Mouse (Mus musculus) forebrain, postnatal 0 days (tissue): ENCODE data around the gene Milr1. TPM values are rescaled to one million over a fixed set of nuclear protein-coding genes. Genes with fewer than 3 reads are reported as not detected.

ENCODE experiments used
- ATAC-seq: fragments of 200-750 bp; cut with Nextera tagmentation; 2 replicates; pipeline ENCODE4 v1.8.0; 2017; ENCODE audit warnings: mild to moderate bottlenecking, moderate library complexity
- DNase-seq: peaks from one replicate; pipeline ENCODE4 v3.0.0-alpha.2; 2015
- H3K27ac ChIP-seq: fragments of 300-500 bp; sonication (generic); 2 replicates; pipeline ENCODE4 v1.5.1; 2014; ENCODE audit warnings: low read depth, mild to moderate bottlenecking, antibody characterized with exemption, low read length, moderate library complexity, mixed read lengths
- H3K27me3 ChIP-seq: fragments of 300-500 bp; sonication (generic); 2 replicates; pipeline ENCODE4 v1.6.1; 2014; ENCODE audit warnings: mild to moderate bottlenecking, low read length, mixed read lengths; ENCODE audit not compliant: insufficient read depth
- H3K36me3 ChIP-seq: fragments of 300-500 bp; sonication (generic); 2 replicates; pipeline ENCODE4 v1.6.1; 2014; ENCODE audit warnings: mild to moderate bottlenecking, moderate library complexity; ENCODE audit not compliant: insufficient read depth
- H3K4me1 ChIP-seq: fragments of 300-500 bp; sonication (generic); 2 replicates; pipeline ENCODE4 v1.6.1; 2014; ENCODE audit warnings: antibody characterized with exemption; ENCODE audit not compliant: insufficient read depth
- H3K4me2 ChIP-seq: fragments of 300-500 bp; sonication (generic); 2 replicates; pipeline ENCODE4 v1.6.1; 2014; ENCODE audit warnings: low read depth, mild to moderate bottlenecking, moderate library complexity
- H3K4me3 ChIP-seq: fragments of 300-500 bp; sonication (generic); 2 replicates; pipeline ENCODE4 v1.5.1; 2014; ENCODE audit warnings: low read depth, low read length, mixed read lengths
- H3K9ac ChIP-seq: fragments of 300-500 bp; sonication (generic); 2 replicates; pipeline ENCODE4 v1.6.1; 2014; ENCODE audit warnings: mild to moderate bottlenecking
- H3K9me3 ChIP-seq: fragments of 300-500 bp; sonication (generic); 2 replicates; pipeline ENCODE4 v1.6.1; 2016; ENCODE audit warnings: low read length
- CTCF ChIP-seq: sonication (generic); IDR thresholded peaks from 2 replicates; pipeline ENCODE4 v1.5.1; 2016; ENCODE audit warnings: antibody characterized with exemption, control low read depth, low read depth
- whole genome bisulfite sequencing: fragments of 180-500 bp; shearing (Covaris S2); extraction: QIAGEN DNeasy Blood & Tissue Kit; methylation state at CpG from one replicate; pipeline ENCODE4 v1.1.7; 2014; 5-methylcytosine and 5-hydroxymethylcytosine counted together
- polyA plus RNA-seq: library from polyadenylated mRNA; unstranded; fragments of >200 nt; fragmentation: Nextera tagmentation; extraction: Ambion mirVana; gene quantifications from 2 replicates; pipeline ENCODE4 v1.2.1, GENCODE M21; 2015
- total RNA-seq: library from RNA; depleted of rRNA; stranded (reverse); fragments of >200 nt; gene quantifications from 2 replicates; pipeline ENCODE4 v1.2.3, GENCODE M21; 2014

Milr1 gene
- total and polyA plus RNA-seq, 2 experiments from 2014 or later = 1.0 TPM; not detected in 1

- Histone ChIP-seq H3K4me1 (0 out of 2 replicates have a peak, but pooled peaks cover 2% of the 10 kb centered on the region), H3K27ac (no peak overlapping the region), H3K4me2 (no peak overlapping the region), H3K9me3 (no peaks in the 10 kb centered on the region), H3K9ac (no peak overlapping the region), H3K36me3 (peaks cover 47% of the 10 kb centered on the region), H3K27me3 (no peaks in the 10 kb centered on the region), H3K4me3 (no peak overlapping the region)
- ATAC-seq (no peak), DNase-seq (no peak)
- no peak for TF ChIP-seq CTCF
- 95% methylated on average over 4 of the region's 4 CpGs for WGBS
Observed at GRCm38 (mm10) chr11:106776960-106777359, 25.9 kb downstream of the Milr1 start.

- Histone ChIP-seq H3K9me3 (no peaks in the 10 kb centered on the region), H3K4me1 (0 out of 2 replicates have a peak, but pooled peaks cover 2% of the 10 kb centered on the region), H3K36me3 (peaks cover 47% of the 10 kb centered on the region), H3K4me2 (no peak overlapping the region), H3K9ac (no peak overlapping the region), H3K27ac (no peak overlapping the region), H3K27me3 (no peaks in the 10 kb centered on the region), H3K4me3 (no peak overlapping the region)
- TF ChIP-seq CTCF = no peak
- ATAC-seq = no peak
- WGBS = 91% methylated on average over 3 of the region's 3 CpGs
- DNase-seq = no peak
Observed at GRCm38 (mm10) chr11:106777395-106777794, 26.4 kb downstream of the Milr1 start.

DNA sequence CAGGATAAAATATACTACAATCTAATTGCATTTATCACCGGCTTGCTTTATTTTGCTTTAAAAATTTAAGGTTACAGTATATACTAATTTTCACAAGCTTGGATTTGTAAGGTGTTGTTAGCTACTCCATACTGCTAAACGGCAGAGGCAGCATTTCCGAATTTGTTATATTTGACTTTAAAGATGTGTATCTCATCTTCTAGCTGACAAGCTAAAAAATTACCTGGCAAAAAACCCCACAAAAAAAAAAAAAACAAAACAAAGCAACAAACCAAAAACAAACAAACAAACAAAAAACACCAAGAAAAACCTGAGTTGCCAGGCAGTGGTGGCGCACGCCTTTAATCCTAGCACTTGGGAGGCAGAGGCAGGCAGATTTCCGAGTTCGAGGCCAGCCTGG is 27.1 kb downstream of the Milr1 start:
- peaks cover 48% of the 10 kb centered on the region for H3K36me3 ChIP-seq
- DNase-seq (no peak), ATAC-seq (no peak)
- H3K4me2 ChIP-seq = no peak overlapping the region; the same call in 1 of the 2 replicates
- TF ChIP-seq CTCF = no peak
- no peaks in the 10 kb centered on the region for H3K27me3 ChIP-seq
- H3K27ac ChIP-seq = no peak overlapping the region
- 91% methylated on average over 7 of the region's 7 CpGs for WGBS
- H3K9me3 ChIP-seq = no peaks in the 10 kb centered on the region
- H3K4me3 ChIP-seq = no peak overlapping the region
- H3K9ac ChIP-seq = no peak overlapping the region
- 0 out of 2 replicates have a peak, but pooled peaks cover 2% of the 10 kb centered on the region for H3K4me1 ChIP-seq

- no peak for TF ChIP-seq CTCF
- Histone ChIP-seq H3K9me3 (no peaks in the 10 kb centered on the region), H3K27ac (peak overlapping the region; percentile 88), H3K4me1 (0 out of 2 replicates have a peak, but pooled peaks cover 2% of the 10 kb centered on the region), H3K4me2 (peak overlapping the region; percentile 87), H3K4me3 (peak overlapping the region; percentile 72), H3K9ac (peak overlapping the region; percentile 77), H3K27me3 (no peaks in the 10 kb centered on the region), H3K36me3 (peaks cover 49% of the 10 kb centered on the region)
- peak; percentile 77 for ATAC-seq
- DNase-seq = no peak
- WGBS = 2% methylated on average over 39 of the region's 39 CpGs
Observed at GRCm38 (mm10) chr11:106778589-106779387, 27.8 kb downstream of the Milr1 start.

- H3K4me1 ChIP-seq = 0 out of 2 replicates have a peak, but pooled peaks cover 2% of the 10 kb centered on the region
- no peak for TF ChIP-seq CTCF
- peak within 1 kb of the TSS; percentile 72 for H3K4me3 ChIP-seq
- DNase-seq = peak; percentile 95
- ATAC-seq = peak; percentile 99
- H3K9me3 ChIP-seq = no peaks in the 10 kb centered on the region
- H3K27me3 ChIP-seq = no peaks in the 10 kb centered on the region
- H3K27ac ChIP-seq = peak within 1 kb of the TSS; percentile 88
- peaks cover 47% of the 10 kb centered on the region for H3K36me3 ChIP-seq
- H3K9ac ChIP-seq = peak within 1 kb of the TSS; percentile 77
- peak within 1 kb of the TSS; percentile 87 for H3K4me2 ChIP-seq
- 2% methylated on average over 30 of the region's 30 CpGs for WGBS
Observed at GRCm38 (mm10) chr11:106779388-106780088, 28.5 kb downstream of the Milr1 start, which contains the start of gene Polg2. Polg2 (minus strand) TSS chr11:106779537.

DNA sequence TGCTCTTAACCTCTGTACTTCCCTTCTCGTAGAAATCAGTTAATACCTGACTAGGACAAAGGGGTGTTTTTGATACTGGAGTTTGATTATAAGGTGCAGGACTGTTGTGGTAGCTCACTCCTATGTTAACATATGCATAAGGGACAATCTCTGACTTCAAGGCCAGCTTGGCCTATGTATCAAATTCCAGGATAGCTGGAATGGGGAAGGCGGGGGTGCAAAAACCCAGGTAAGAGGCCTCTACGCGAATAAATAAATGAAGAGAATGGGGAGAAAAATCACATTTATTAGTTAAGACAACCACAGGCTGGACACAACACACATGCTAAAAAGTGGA is 29.0 kb downstream of the Milr1 start:
- H3K4me2 ChIP-seq = no peak overlapping the region
- no peak for DNase-seq
- H3K27ac ChIP-seq = peak overlapping the region; percentile 88; the same call in 1 of the 2 replicates
- no peak for ATAC-seq
- 0 out of 2 replicates have a peak, but pooled peaks cover 4% of the 10 kb centered on the region for H3K4me1 ChIP-seq
- WGBS = 59% methylated on average over 4 of the region's 4 CpGs
- no peak for TF ChIP-seq CTCF
- H3K4me3 ChIP-seq = peak overlapping the region; percentile 72; the same call in 1 of the 2 replicates
- H3K36me3 ChIP-seq = peaks cover 46% of the 10 kb centered on the region
- no peaks in the 10 kb centered on the region for H3K9me3 ChIP-seq
- 0 out of 2 replicates have a peak overlapping the region, but pooled peaks have one; percentile 77 for H3K9ac ChIP-seq
- H3K27me3 ChIP-seq = no peaks in the 10 kb centered on the region
